Mouse (Mus musculus) embryonic fibroblast, embryonic 13.5 days (primary cell): ENCODE data around the gene Kmo.

ENCODE experiments used
- CTCF ChIP-seq: IDR thresholded peaks from 2 replicates; pipeline ENCODE4 v1.5.1; 2011; ENCODE audit warnings: mild to moderate bottlenecking, control low read depth, low read length, moderate library complexity, borderline replicate concordance; ENCODE audit not compliant: insufficient read depth
- POLR2A ChIP-seq: IDR thresholded peaks from 2 replicates; pipeline ENCODE4 v1.6.1; 2011; ENCODE audit warnings: low read depth, mild to moderate bottlenecking, control low read depth, low read length, moderate library complexity

- no peak for TF ChIP-seq POLR2A
- no peak for TF ChIP-seq CTCF
These were observed 54.9 kb downstream of the Kmo start for GRCm38 (mm10) chr1:175675116-175675515.
